Mouse (Mus musculus): ENCODE data around the gene Kctd14. TPM values are rescaled to one million over a fixed set of nuclear protein-coding genes. Genes with fewer than 3 reads are reported as not detected.

Gene Kctd14
- polyA plus RNA-seq, 1 experiment from 2014 or later: 1.5 TPM

DNA sequence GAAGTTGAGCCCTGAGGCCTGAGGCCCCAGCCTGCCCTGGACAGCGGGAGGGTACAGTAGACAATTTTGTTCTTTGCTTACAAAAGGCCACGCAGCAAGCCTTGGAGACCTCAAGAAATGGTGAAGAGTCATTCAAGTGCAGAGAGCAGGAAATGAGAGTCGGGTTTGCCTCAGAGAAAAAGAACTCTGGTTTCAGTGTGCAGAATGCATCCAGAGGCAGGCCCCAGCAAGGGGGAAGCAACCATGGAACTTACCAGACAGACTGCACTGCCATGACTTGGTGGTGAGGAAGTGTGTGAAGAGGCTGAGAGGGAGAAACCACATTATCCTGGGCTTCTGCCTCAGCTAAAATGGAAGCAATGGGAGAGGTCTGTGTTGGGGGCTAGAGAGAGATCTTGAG, 4.5 kb downstream of the Kctd14 start:
- Histone ChIP-seq H3K27ac (no peak overlapping the region), H3K4me3 (replicated peaks; ENCODE audit: low read length) (no peak overlapping the region), H3K9me3 (ENCODE audit: control insufficient read depth, low read length) (no peaks in the 10 kb centered on the region), H3K4me2 (replicated peaks) (no peak overlapping the region), H3K36me3 (replicated peaks; ENCODE audit: control insufficient read depth, insufficient read depth) (no peaks in the 10 kb centered on the region), H3K27me3 (ENCODE audit: control insufficient read depth, insufficient read depth, low read length) (no peaks in the 10 kb centered on the region), H3K4me1 (replicated peaks; ENCODE audit: control insufficient read depth, insufficient read depth, low read length) (peaks cover 9% of the 10 kb centered on the region; the same call in 1 of the 2 replicates), H3K9ac (no peak overlapping the region)
- 74% methylated on average over 3 of the region's 3 CpGs for WGBS
- ATAC-seq (ENCODE audit: low FRiP score) (no peak), DNase-seq (ENCODE audit: low spot score) (no peak)

DNA sequence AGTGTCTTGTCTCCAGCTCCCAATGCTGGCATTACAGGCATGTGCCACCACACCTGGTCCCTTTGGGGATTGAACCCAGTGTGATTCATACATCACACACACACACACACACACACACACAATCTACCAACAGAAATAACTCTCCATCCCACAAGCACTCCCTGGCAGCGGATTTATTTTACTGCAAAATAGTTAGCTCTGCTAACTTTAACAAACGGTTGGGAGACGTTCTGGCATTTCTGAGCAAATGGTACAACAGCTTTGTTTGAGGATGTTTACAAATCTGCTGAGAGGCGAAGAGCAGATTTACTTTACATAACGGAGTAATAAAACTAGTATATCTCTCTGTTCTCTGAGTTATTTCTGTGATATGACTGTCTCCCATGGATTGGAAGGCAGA, 21.9 kb downstream of the Kctd14 start:
- Histone ChIP-seq H3K27ac (no peak overlapping the region), H3K9ac (no peak overlapping the region), H3K4me2 (replicated peaks) (no peak overlapping the region), H3K9me3 (ENCODE audit: control insufficient read depth, low read length) (no peaks in the 10 kb centered on the region), H3K4me1 (replicated peaks; ENCODE audit: control insufficient read depth, insufficient read depth, low read length) (no peaks in the 10 kb centered on the region), H3K36me3 (replicated peaks; ENCODE audit: control insufficient read depth, insufficient read depth) (no peaks in the 10 kb centered on the region), H3K27me3 (ENCODE audit: control insufficient read depth, insufficient read depth, low read length) (no peaks in the 10 kb centered on the region), H3K4me3 (replicated peaks; ENCODE audit: low read length) (no peak overlapping the region)
- ATAC-seq (ENCODE audit: low FRiP score) (no peak), DNase-seq (ENCODE audit: low spot score) (no peak)
- 89% methylated on average over 5 of the region's 5 CpGs for WGBS

DNA sequence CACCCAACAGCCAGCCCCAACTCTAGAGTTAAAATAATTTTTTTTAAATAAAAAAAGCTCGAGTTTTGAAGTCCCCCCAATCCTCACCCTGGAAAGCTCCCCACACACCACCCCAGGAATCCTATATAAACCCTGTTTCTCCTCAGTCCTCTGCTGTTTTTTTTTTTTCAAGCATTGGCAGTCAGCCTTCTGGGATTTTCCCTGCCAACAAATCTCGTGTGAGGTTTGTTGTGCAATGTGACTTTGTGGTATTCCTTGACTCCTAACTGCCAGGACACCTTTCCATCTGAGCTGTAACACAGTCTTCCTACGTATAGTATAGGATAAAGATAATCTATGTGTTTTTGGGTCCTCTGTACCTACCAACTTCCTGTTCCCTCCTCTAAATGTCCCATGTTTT, 28.2 kb downstream of the Kctd14 start:
- no peak overlapping the region for H3K4me3 ChIP-seq (replicated peaks; ENCODE audit: low read length)
- ATAC-seq (ENCODE audit: low FRiP score) (no peak), DNase-seq (ENCODE audit: low spot score) (no peak)
- H3K9me3 ChIP-seq (ENCODE audit: control insufficient read depth, low read length): no peaks in the 10 kb centered on the region
- no peaks in the 10 kb centered on the region for H3K27me3 ChIP-seq (ENCODE audit: control insufficient read depth, insufficient read depth, low read length)
- H3K27ac ChIP-seq: no peak overlapping the region
- peaks cover 17% of the 10 kb centered on the region for H3K4me1 ChIP-seq (replicated peaks; ENCODE audit: control insufficient read depth, insufficient read depth, low read length)
- no peaks in the 10 kb centered on the region for H3K36me3 ChIP-seq (replicated peaks; ENCODE audit: control insufficient read depth, insufficient read depth)
- H3K4me2 ChIP-seq (replicated peaks): no peak overlapping the region
- WGBS: 65% methylated on average over 3 of the region's 3 CpGs
- no peak overlapping the region for H3K9ac ChIP-seq

DNA sequence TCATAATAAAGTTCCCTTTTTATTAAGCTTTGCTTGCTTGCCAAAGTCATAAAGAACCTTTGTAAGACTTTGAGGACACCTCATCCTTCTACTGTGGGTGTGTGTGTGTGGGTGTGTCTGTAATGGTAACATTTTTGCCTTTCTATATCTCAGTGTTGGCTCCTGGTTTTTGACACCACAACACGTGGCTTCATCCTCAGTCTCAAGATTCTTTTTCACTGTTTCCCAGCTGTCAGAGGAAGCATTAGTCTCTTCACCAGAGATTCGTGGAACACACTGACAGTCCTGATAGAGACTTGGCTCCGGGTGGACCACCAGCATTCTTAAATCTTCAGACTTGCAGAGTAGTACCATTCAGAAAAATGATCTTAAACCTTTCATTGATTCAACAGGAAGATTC, 29.2 kb downstream of the Kctd14 start:
- DNase-seq (ENCODE audit: low spot score) (no peak), ATAC-seq (ENCODE audit: low FRiP score) (no peak)
- H3K4me2 ChIP-seq (replicated peaks): peak overlapping the region; percentile 92
- H3K4me1 ChIP-seq (replicated peaks; ENCODE audit: control insufficient read depth, insufficient read depth, low read length): peaks cover 17% of the 10 kb centered on the region
- no peaks in the 10 kb centered on the region for H3K9me3 ChIP-seq (ENCODE audit: control insufficient read depth, low read length)
- H3K27ac ChIP-seq: no peak overlapping the region
- no peaks in the 10 kb centered on the region for H3K27me3 ChIP-seq (ENCODE audit: control insufficient read depth, insufficient read depth, low read length)
- WGBS: 32% methylated on average over 3 of the region's 3 CpGs
- H3K9ac ChIP-seq: no peak overlapping the region
- peak overlapping the region; percentile 57 for H3K4me3 ChIP-seq (replicated peaks; ENCODE audit: low read length)
- peaks cover 9% of the 10 kb centered on the region for H3K36me3 ChIP-seq (replicated peaks; ENCODE audit: control insufficient read depth, insufficient read depth)

DNA sequence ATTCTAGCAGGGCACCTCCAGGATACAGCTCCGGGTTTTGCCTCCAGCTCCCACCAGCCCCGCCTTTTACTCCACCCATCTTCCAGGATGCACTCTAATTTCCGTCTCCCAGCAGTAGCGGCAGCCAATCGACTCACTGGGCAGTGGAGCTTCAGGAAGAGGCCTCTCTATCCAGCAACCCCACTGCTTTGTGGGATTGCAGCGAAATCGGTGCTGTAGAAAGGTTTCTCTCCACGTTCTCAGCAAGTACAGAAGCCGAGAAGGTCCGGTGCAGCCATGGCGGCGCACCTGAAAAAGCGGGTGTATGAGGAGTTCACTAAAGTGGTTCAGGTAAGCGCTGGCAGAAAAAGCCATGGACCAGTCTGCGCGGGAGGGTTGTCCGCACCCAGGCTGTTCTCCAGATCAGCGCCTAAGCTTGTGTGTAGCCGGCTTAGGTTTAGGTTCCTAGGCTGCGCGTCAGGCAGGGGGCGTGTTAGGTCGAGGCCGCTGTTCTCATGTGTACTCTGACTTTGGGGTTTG, 29.8 kb downstream of the Kctd14 start, which contains the start of gene Ints4:
Gene Ints4 (plus strand): TSS at position 136 of the 519 bp plus-strand sequence.
- Histone ChIP-seq H3K4me1 (replicated peaks; ENCODE audit: control insufficient read depth, insufficient read depth, low read length) (peaks cover 17% of the 10 kb centered on the region), H3K4me3 (replicated peaks; ENCODE audit: low read length) (peak within 1 kb of the TSS; percentile 57), H3K27ac (peak within 1 kb of the TSS; percentile 62), H3K4me2 (replicated peaks) (peak within 1 kb of the TSS; percentile 92), H3K9me3 (ENCODE audit: control insufficient read depth, low read length) (no peaks in the 10 kb centered on the region), H3K36me3 (replicated peaks; ENCODE audit: control insufficient read depth, insufficient read depth) (peaks cover 15% of the 10 kb centered on the region), H3K27me3 (ENCODE audit: control insufficient read depth, insufficient read depth, low read length) (no peaks in the 10 kb centered on the region), H3K9ac (peak within 1 kb of the TSS; percentile 61)
- ATAC-seq (ENCODE audit: low FRiP score) (peak; percentile 100), DNase-seq (ENCODE audit: low spot score) (peak; percentile 93)
- WGBS: under 1% methylated on average over 24 of the region's 24 CpGs

DNA sequence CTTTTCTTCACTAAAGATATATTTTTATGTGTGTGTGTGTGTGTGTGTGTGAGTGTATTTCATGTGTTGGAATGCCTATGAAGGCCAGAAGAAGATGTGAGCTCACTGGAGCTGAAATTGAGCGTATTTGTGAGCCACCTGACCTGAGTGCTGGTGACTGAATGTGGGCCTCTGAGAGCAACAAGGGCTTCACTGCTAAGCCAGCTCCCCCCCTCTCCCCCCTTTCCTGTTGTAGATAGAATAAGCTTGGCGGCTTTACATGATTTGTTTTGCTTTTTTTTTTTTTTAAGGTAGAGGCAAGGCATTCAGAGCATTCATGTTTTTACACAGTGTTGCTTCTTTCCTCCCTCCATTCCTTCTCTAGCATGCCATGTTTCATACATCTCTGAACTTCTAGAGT, 32.3 kb downstream of the Kctd14 start:
- H3K4me1 ChIP-seq (replicated peaks; ENCODE audit: control insufficient read depth, insufficient read depth, low read length): peaks cover 17% of the 10 kb centered on the region
- no peak overlapping the region for H3K4me2 ChIP-seq (replicated peaks)
- H3K36me3 ChIP-seq (replicated peaks; ENCODE audit: control insufficient read depth, insufficient read depth): peaks cover 40% of the 10 kb centered on the region
- DNase-seq (ENCODE audit: low spot score) (no peak), ATAC-seq (ENCODE audit: low FRiP score) (no peak)
- no peaks in the 10 kb centered on the region for H3K27me3 ChIP-seq (ENCODE audit: control insufficient read depth, insufficient read depth, low read length)
- no peaks in the 10 kb centered on the region for H3K9me3 ChIP-seq (ENCODE audit: control insufficient read depth, low read length)
- H3K9ac ChIP-seq: no peak overlapping the region
- WGBS: 85% methylated on average over 2 of the region's 2 CpGs
- no peak overlapping the region for H3K27ac ChIP-seq
- H3K4me3 ChIP-seq (replicated peaks; ENCODE audit: low read length): no peak overlapping the region

DNA sequence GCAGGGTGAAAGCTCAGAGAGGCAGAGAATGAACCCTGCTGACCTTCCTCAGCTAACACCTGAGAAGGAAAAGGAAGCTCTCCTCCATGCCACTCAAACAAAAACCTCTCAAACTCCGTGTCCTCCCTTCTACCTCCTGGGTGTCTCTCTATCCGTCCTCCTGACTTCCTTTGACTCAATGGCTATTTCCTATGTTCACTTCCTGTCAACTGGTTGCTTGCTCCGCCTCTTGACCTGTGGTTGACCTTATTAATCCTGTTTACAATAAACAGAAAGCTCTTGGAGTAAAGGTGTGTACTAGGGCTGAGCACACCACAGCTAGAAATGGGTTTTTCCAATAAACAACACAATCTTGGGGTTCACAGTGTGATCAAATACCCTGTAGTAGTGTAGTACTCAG, 40.0 kb downstream of the Kctd14 start:
- H3K4me2 ChIP-seq (replicated peaks): no peak overlapping the region
- no peaks in the 10 kb centered on the region for H3K27me3 ChIP-seq (ENCODE audit: control insufficient read depth, insufficient read depth, low read length)
- 81% methylated on average over 3 of the region's 3 CpGs for WGBS
- no peak for DNase-seq (ENCODE audit: low spot score)
- no peak for ATAC-seq (ENCODE audit: low FRiP score)
- H3K4me3 ChIP-seq (replicated peaks; ENCODE audit: low read length): no peak overlapping the region
- no peak overlapping the region for H3K9ac ChIP-seq
- H3K36me3 ChIP-seq (replicated peaks; ENCODE audit: control insufficient read depth, insufficient read depth): peaks cover 83% of the 10 kb centered on the region
- no peaks in the 10 kb centered on the region for H3K4me1 ChIP-seq (replicated peaks; ENCODE audit: control insufficient read depth, insufficient read depth, low read length)
- no peak overlapping the region for H3K27ac ChIP-seq
- no peaks in the 10 kb centered on the region for H3K9me3 ChIP-seq (ENCODE audit: control insufficient read depth, low read length)

DNA sequence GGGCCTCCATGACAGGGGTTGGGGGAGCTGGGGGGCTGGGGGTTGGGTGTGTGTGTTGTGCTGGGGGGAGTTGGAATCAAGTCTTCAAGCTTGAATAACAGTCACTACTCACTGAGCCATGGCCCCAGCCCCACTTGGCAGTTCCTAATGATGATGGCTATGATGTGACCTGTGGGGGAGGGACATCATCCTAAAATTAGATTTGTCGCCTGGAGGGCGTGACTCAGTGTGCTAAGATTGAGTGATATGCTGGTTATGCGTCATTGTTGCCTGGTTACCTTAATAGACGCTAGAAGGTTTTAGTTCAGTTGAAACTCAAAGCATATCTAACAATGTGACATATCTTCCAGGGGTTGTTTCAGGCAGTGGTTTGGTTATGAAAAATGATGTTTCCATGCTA, 41.3 kb downstream of the Kctd14 start:
- H3K27ac ChIP-seq: no peak overlapping the region
- no peak overlapping the region for H3K4me3 ChIP-seq (replicated peaks; ENCODE audit: low read length)
- H3K27me3 ChIP-seq (ENCODE audit: control insufficient read depth, insufficient read depth, low read length): no peaks in the 10 kb centered on the region
- no peak overlapping the region for H3K9ac ChIP-seq
- DNase-seq (ENCODE audit: low spot score): no peak
- ATAC-seq (ENCODE audit: low FRiP score): no peak
- H3K4me1 ChIP-seq (replicated peaks; ENCODE audit: control insufficient read depth, insufficient read depth, low read length): no peaks in the 10 kb centered on the region
- no peaks in the 10 kb centered on the region for H3K9me3 ChIP-seq (ENCODE audit: control insufficient read depth, low read length)
- no peak overlapping the region for H3K4me2 ChIP-seq (replicated peaks)
- peaks cover 72% of the 10 kb centered on the region for H3K36me3 ChIP-seq (replicated peaks; ENCODE audit: control insufficient read depth, insufficient read depth)
- WGBS: 83% methylated on average over 4 of the region's 4 CpGs

- no peak overlapping the region for H3K4me3 ChIP-seq (replicated peaks; ENCODE audit: low read length)
- H3K4me1 ChIP-seq (replicated peaks; ENCODE audit: control insufficient read depth, insufficient read depth, low read length): no peaks in the 10 kb centered on the region
- no peak overlapping the region for H3K27ac ChIP-seq
- no peaks in the 10 kb centered on the region for H3K27me3 ChIP-seq (ENCODE audit: control insufficient read depth, insufficient read depth, low read length)
- peaks cover 61% of the 10 kb centered on the region for H3K36me3 ChIP-seq (replicated peaks; ENCODE audit: control insufficient read depth, insufficient read depth)
- no peak overlapping the region for H3K4me2 ChIP-seq (replicated peaks)
- H3K9ac ChIP-seq: no peak overlapping the region
- no peaks in the 10 kb centered on the region for H3K9me3 ChIP-seq (ENCODE audit: control insufficient read depth, low read length)
- ATAC-seq (ENCODE audit: low FRiP score): no peak
- no peak for DNase-seq (ENCODE audit: low spot score)
These were observed 43.9 kb downstream of the Kctd14 start for GRCm38 (mm10) chr7:97495052-97495451.

DNA sequence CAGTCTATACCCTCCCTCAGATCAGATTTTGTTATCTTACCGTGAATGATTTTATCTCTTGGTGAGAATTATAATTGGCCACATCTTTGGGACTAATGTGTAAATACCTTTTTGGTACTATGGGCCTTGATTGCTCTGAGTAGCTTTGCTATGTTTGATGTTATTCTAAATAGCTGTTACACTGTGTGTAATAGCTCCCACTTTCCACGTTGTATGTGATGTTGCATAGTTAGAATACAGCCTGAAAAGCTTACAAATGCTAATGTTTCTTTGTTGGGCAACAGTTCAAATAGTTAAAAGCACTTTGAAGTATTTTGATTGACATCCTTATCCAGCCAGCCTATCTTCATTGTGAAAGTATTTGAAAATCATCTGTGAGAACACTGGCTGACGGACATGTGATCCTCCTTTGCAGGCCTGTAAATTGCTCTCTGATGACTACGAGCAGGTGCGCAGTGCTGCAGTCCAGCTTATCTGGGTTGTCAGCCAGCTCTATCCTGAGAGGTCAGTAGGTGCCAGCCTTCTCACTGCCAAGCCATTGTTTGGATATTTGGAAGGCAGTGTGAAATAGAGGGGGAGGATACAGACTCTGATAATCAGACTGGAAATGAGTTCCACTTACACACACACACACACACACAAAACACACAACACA, 49.6 kb downstream of the Kctd14 start:
- Histone ChIP-seq H3K27me3 (ENCODE audit: control insufficient read depth, insufficient read depth, low read length) (no peaks in the 10 kb centered on the region), H3K4me2 (replicated peaks) (no peak overlapping the region), H3K9ac (no peak overlapping the region), H3K9me3 (ENCODE audit: control insufficient read depth, low read length) (no peaks in the 10 kb centered on the region), H3K4me1 (replicated peaks; ENCODE audit: control insufficient read depth, insufficient read depth, low read length) (no peaks in the 10 kb centered on the region), H3K4me3 (replicated peaks; ENCODE audit: low read length) (no peak overlapping the region), H3K27ac (no peak overlapping the region), H3K36me3 (replicated peaks; ENCODE audit: control insufficient read depth, insufficient read depth) (peaks cover 51% of the 10 kb centered on the region)
- ATAC-seq (ENCODE audit: low FRiP score) (no peak), DNase-seq (ENCODE audit: low spot score) (no peak)
- WGBS: 79% methylated on average over 5 of the region's 5 CpGs

All from hindbrain, embryonic 14.5 days (tissue).